Mouse (Mus musculus) limb, embryonic 12.5 days (tissue): ENCODE results near the gene Carnmt1. TPM values are rescaled to one million over a fixed set of nuclear protein-coding genes. Genes with fewer than 3 reads are reported as not detected.

Experiments used
- ATAC-seq: fragments of 200-750 bp; cut with Nextera tagmentation; 2 replicates; pipeline ENCODE4 v1.8.0; 2017; ENCODE audit warnings: low read depth, moderate TSS enrichment; ENCODE audit not compliant: insufficient number of reproducible peaks, insufficient read depth, low FRiP score, low TSS enrichment
- H3K27ac ChIP-seq: fragments of 300-500 bp; sonication (generic); 2 replicates; pipeline ENCODE4 v1.5.1; 2016; ENCODE audit warnings: mild to moderate bottlenecking, moderate library complexity
- H3K27me3 ChIP-seq: fragments of 300-500 bp; sonication (generic); 2 replicates; pipeline ENCODE4 v1.6.1; 2016; ENCODE audit warnings: mild to moderate bottlenecking, moderate library complexity
- H3K36me3 ChIP-seq: fragments of 300-500 bp; sonication (generic); 2 replicates; pipeline ENCODE4 v1.6.1; 2016; ENCODE audit warnings: mild to moderate bottlenecking, moderate library complexity
- H3K4me1 ChIP-seq: fragments of 300-500 bp; sonication (generic); replicated peaks from 2 replicates; pipeline ENCODE4 v1.6.1; 2016
- H3K4me2 ChIP-seq: fragments of 300-500 bp; sonication (generic); 2 replicates; pipeline ENCODE4 v1.6.1; 2016; ENCODE audit warnings: mild to moderate bottlenecking, moderate library complexity
- H3K4me3 ChIP-seq: fragments of 300-500 bp; sonication (generic); replicated peaks from 2 replicates; pipeline ENCODE4 v1.5.1; 2016; ENCODE audit warnings: mild to moderate bottlenecking
- H3K9ac ChIP-seq: fragments of 300-500 bp; sonication (generic); replicated peaks from 2 replicates; pipeline ENCODE4 v1.6.1; 2016; ENCODE audit warnings: mild to moderate bottlenecking, moderate library complexity
- H3K9me3 ChIP-seq: fragments of 300-500 bp; sonication (generic); 2 replicates; pipeline ENCODE4 v1.6.1; 2016; ENCODE audit warnings: mild to moderate bottlenecking, moderate library complexity
- WGBS: fragments of 180-500 bp; shearing (Covaris S2); methylation state at CpG from one replicate; pipeline ENCODE4 v1.1.7; 2016; 5-methylcytosine and 5-hydroxymethylcytosine counted together
- polyA plus RNA-seq: library from polyadenylated mRNA; unstranded; fragments of >200 nt; fragmentation: Nextera tagmentation; extraction: Ambion mirVana; gene quantifications from 2 replicates; pipeline ENCODE4 v1.2.1, GENCODE M21; 2016

The Carnmt1 gene
- 34.9 and 38.1 TPM in 2 replicates for polyA plus RNA-seq

DNA sequence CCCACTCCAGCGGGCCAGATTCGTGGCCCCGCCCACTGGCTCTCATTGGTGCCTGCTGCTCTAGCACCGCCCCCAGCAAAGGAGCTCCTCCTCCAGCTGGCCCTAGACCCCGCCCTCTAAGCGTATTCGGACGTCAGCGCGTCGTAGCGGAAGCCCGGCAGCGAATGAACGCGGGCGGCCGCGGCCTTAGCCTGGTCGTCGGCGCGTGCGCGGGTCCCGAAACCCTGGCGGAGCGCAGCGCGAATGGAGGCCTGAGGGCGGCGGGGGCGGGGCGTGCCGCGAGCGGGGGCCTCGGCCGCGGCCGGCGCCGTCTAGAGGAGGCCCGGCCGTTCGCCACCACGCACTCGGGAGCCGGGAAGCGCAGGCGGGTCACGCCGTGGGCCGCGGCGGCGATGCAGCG lies at the start of gene Carnmt1:
Carnmt1 (plus strand) TSS at position 157 of the 400 bp plus-strand sequence.
- Histone ChIP-seq H3K4me2 (peak within 1 kb of the TSS; percentile 75), H3K4me1 (peaks cover 19% of the 10 kb centered on the region), H3K36me3 (no peaks in the 10 kb centered on the region), H3K9ac (peak within 1 kb of the TSS; percentile 92), H3K9me3 (no peaks in the 10 kb centered on the region), H3K27me3 (no peaks in the 10 kb centered on the region), H3K4me3 (peak within 1 kb of the TSS; percentile 80), H3K27ac (peak within 1 kb of the TSS; percentile 90)
- peak; percentile 99 for ATAC-seq
- WGBS, result under 1% methylated on average over 53 of the region's 58 CpGs

DNA sequence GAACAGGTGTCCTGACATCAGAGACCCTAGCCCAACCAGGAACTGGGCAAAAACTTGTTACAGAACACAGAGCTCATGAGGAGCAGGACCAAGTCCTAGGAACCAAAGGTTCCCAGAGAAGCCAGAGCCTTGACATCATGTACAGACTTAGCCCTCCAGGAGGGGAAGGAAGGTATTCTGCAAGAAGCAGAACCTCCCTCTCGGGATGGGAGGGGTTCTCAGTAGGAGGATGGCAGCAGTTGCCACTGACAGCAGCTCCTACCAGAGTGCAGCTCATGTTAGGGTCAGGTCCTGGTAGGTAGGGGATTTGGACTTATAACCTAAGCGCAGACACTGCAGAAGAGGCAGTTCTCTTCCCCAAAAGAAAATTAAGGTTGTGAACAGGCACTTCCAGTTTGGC lies 46.7 kb upstream of the Carnmt1 start:
- WGBS, result 79% methylated on average over 2 of the region's 2 CpGs
- Histone ChIP-seq H3K4me3 (no peak overlapping the region), H3K4me1 (no peaks in the 10 kb centered on the region), H3K36me3 (no peaks in the 10 kb centered on the region), H3K4me2 (no peak overlapping the region), H3K27me3 (no peaks in the 10 kb centered on the region), H3K9me3 (no peaks in the 10 kb centered on the region), H3K9ac (no peak overlapping the region), H3K27ac (no peak overlapping the region)
- no peak for ATAC-seq

DNA sequence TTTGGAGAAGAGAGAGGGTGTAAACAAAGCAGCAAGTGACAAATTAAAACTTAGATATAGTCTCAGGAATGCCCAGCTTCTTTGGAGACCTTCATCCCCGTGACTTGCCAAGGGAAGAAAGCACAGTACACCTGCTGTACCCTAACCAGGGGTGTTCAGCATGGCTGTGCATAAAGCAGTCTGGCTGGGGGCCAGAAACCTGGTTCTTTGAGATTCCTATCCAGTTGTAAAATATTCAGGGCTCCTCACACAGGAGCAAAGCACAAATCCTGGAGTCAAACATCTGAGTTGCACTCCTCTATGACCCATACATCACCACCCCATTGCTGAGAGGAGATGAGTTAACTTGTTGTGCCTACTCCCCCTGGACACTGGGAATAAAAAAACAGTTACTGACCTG lies 41.0 kb upstream of the Carnmt1 start:
- Histone ChIP-seq H3K4me1 (peaks cover 17% of the 10 kb centered on the region), H3K27ac (no peak overlapping the region), H3K36me3 (no peaks in the 10 kb centered on the region), H3K4me3 (no peak overlapping the region), H3K27me3 (0 out of 2 replicates have a peak, but pooled peaks cover 3% of the 10 kb centered on the region), H3K4me2 (no peak overlapping the region), H3K9me3 (no peaks in the 10 kb centered on the region), H3K9ac (no peak overlapping the region)
- WGBS, result 54% methylated on average over 1 of the region's 1 CpGs
- no peak for ATAC-seq

DNA sequence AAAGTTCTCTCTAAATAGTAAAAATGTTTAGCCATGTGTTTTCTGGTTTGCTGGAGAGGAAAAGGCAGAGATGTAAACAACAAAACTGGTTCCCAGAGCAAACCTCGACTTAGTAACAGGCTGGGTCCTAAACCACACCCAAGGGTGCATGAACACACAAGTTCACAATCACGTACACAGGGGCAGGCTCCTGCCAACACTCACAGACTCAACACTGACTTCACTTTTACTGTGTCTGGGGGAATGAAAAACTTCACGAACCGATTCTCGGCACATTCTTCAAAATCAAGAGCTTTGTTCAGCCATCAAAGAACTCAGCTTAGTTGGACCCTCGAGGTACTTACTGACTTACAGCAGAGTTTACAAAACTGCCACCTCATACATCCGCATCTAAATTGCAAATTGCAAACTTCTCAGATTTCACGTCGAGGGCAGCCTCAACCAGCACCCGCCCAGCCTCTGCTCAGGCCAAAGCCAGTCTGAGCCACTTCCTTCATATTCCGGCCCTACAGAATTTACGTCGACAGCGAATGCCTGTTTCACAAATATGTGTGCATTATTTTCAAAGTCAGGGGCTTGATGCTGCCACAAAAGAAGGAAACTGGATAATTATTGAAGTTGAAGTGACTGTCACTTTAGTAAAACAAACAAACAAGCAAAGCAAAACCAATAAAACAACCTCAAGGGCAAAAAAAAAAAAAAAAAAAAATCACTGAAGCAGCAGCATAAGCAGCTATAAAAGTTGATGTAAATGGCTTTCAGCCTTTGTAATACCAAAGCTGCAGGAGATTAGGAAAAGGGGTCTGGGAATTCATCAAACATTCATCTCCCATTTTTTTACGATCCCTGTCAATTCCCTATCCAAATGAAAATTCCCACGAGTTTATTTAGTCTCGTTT lies 40.1 kb upstream of the Carnmt1 start:
- Histone ChIP-seq H3K9ac (peak overlapping the region; percentile 67), H3K9me3 (no peaks in the 10 kb centered on the region)

DNA sequence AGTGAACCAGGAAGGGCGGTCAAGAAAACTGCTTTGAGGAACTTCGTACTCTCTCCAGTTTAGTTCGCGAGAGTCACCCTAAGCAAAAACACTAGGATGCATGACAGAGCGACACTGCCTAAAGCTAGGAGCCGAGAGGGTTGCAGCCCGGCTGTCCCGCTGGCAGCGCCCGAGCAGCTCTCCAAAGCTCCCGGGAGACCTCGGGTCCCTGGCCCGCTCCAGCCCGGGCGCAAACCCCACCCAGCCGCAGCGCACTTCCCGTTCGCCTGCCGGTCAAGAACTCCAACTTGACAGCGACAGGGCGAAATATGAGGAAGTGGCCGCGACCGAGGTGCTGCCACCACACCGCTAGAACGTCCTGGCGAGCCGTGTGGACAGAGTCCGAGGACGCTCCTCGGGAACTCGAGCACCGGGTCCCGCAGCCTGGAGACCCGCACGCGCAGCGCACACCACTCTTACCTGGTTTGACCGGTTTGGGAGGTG lies 39.4 kb upstream of the Carnmt1 start:
- Histone ChIP-seq H3K9ac (peak overlapping the region; percentile 67), H3K4me2 (peak overlapping the region; percentile 90), H3K27ac (peak overlapping the region; percentile 76), H3K27me3 (0 out of 2 replicates have a peak, but pooled peaks cover 3% of the 10 kb centered on the region), H3K4me3 (peak overlapping the region; percentile 76), H3K9me3 (no peaks in the 10 kb centered on the region), H3K4me1 (peaks cover 17% of the 10 kb centered on the region), H3K36me3 (no peaks in the 10 kb centered on the region)
- peak; percentile 23 for ATAC-seq
- WGBS, result under 1% methylated on average over 40 of the region's 40 CpGs

More for the DNA sequence above, 40.1 kb upstream of the Carnmt1 start:
- peaks cover 17% of the 10 kb centered on the region for H3K4me1 ChIP-seq
- H3K36me3 ChIP-seq, result no peaks in the 10 kb centered on the region
- peak overlapping the region; percentile 76 for H3K4me3 ChIP-seq
- no peak overlapping the region for H3K27ac ChIP-seq
- WGBS, result 7% methylated on average over 17 of the region's 17 CpGs
- ATAC-seq, result no peak
- H3K4me2 ChIP-seq, result peak overlapping the region; percentile 90
- H3K27me3 ChIP-seq, result 0 out of 2 replicates have a peak, but pooled peaks cover 3% of the 10 kb centered on the region

DNA sequence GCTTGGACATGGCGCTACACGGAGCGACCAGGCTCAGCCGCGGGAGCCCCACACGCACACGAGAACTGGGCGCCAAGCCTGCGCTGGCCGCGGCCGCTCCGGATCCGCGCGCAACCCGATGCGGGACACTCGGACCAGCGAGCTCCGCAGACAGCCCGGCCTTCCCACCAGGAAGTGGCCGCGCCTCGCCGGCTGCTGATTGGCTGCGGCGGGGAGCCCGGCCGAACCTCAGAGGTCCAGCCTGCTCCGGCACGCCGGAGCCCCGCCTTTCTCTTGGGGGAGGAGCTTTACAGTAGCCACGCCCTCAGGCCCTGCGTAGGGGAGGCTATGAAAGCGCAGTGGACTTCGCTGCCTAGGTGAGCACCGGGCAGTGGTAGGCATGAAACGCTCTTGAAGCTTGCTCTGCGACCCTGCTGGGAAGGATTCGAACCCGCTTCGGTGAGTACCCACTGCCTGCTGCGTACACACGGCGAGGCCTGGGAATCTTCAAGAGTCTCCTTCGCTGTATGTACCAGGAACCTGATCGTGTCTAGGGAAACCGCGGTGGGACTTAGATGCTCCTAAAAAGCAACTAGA lies 38.8 kb upstream of the Carnmt1 start, which contains the start of the genes Ostf1 and Nmrk1:
Ostf1 (minus strand) TSS at position 180 of the 576 bp plus-strand sequence.
Nmrk1 (plus strand) TSS at position 307 of the 576 bp plus-strand sequence.
- Histone ChIP-seq H3K9me3 (no peaks in the 10 kb centered on the region), H3K4me3 (peak within 1 kb of the TSS; percentile 76), H3K36me3 (no peaks in the 10 kb centered on the region), H3K9ac (peak within 1 kb of the TSS; percentile 67), H3K4me2 (peak within 1 kb of the TSS; percentile 90), H3K4me1 (peaks cover 17% of the 10 kb centered on the region), H3K27ac (peak within 1 kb of the TSS; percentile 76), H3K27me3 (0 out of 2 replicates have a peak, but pooled peaks cover 3% of the 10 kb centered on the region)
- peak; percentile 94 for ATAC-seq
- 1% methylated on average over 45 of the region's 51 CpGs for WGBS

DNA sequence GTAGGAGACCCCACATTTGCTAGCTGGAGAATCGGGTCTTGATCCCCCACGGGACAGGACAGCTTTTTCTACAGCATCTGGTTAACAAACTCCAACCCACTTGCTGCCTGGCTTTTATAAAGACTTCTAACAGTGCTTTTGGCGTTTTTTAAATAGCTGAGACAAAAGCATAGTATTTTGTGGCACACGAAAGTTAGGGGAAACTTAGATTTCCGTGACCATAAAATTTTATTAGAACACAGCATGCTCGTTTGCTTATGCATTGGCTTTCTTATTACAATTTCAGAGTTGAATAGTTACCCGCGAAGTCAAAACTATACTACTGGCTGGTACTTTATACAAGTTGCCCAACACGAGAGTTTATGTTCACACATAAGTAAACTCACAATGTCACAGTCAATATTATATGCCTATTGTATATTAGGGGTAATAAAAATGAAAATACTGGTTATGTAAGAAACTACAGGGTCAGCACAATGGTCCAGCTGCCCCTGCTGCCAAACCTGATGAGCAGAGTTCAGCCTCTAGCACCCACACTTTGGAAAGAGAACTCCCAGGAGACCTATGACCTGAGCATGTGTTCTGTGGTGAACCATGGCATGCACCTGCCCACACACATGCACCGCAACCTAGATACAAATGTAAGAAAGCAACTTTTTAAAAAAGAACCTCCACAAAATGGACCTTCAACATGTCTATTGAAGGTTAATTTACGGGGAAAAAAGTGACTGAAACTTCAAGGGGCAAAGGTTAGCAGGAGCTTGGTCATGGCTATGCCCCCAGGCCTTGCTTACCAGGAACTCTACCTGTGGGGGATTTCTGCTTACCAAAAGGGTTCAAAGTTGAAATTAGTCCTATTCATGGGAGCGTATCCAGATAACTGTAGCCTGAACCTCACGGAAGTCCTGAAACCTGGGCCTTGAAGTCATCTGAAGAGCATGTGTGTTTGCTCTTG lies 38.1 kb upstream of the Carnmt1 start:
- Histone ChIP-seq H3K36me3 (no peaks in the 10 kb centered on the region), H3K4me3 (peak overlapping the region; percentile 76), H3K27me3 (0 out of 2 replicates have a peak, but pooled peaks cover 3% of the 10 kb centered on the region), H3K4me2 (peak overlapping the region; percentile 90), H3K9me3 (no peaks in the 10 kb centered on the region), H3K4me1 (peaks cover 17% of the 10 kb centered on the region), H3K9ac (peak overlapping the region; percentile 67), H3K27ac (peak overlapping the region; percentile 76)
- 51% methylated on average over 13 of the region's 13 CpGs for WGBS
- ATAC-seq, result no peak

DNA sequence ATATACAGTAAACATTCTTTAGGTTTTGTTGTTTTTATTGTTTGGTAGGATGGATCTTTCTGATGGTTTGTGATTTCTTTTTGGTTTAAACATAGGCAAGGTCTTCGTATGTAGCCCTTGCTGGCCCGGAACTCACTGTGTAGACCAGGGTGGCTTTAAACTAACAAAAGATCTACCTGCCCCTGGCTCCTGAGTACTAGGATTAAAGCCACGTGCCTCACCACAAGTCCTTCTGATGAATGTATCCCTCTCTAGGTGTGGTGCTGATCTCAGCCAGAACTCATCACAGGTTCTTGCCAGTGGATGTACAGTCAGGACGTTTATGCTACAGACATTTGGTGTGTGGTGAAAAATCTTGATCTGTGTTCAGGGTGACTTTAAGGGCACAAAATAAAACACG lies 32.6 kb upstream of the Carnmt1 start:
- H3K4me3 ChIP-seq, result no peak overlapping the region
- no peak overlapping the region for H3K4me2 ChIP-seq
- H3K27me3 ChIP-seq, result 0 out of 2 replicates have a peak, but pooled peaks cover 3% of the 10 kb centered on the region
- no peaks in the 10 kb centered on the region for H3K4me1 ChIP-seq
- H3K9ac ChIP-seq, result no peak overlapping the region
- ATAC-seq, result no peak
- WGBS, result 70% methylated on average over 5 of the region's 5 CpGs
- H3K36me3 ChIP-seq, result peaks cover 4% of the 10 kb centered on the region; the same call in 1 of the 2 replicates
- no peak overlapping the region for H3K27ac ChIP-seq
- H3K9me3 ChIP-seq, result no peaks in the 10 kb centered on the region

DNA sequence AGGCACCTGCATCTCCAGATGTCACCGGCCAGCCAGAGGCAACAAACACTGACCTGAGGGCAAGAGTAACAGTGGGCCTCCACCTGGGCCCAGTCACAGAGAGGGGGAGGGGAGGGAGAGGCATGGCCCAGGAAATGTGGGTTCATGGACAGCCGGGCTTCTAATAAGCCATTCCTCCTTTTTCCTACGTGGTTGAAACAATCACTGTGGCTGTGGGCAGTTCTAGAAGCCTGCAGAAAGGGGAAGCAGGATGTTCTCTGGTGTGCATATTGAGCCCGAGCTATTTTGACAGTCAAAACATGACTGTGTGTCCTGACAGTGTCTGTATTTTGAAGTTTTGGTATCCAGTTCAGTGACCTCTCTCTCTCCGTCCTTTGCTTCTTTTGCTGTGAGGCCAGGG lies 31.6 kb upstream of the Carnmt1 start:
- Histone ChIP-seq H3K27me3 (no peaks in the 10 kb centered on the region), H3K27ac (no peak overlapping the region), H3K9ac (no peak overlapping the region), H3K36me3 (peaks cover 4% of the 10 kb centered on the region; the same call in 1 of the 2 replicates), H3K4me1 (no peaks in the 10 kb centered on the region), H3K4me3 (no peak overlapping the region), H3K4me2 (no peak overlapping the region), H3K9me3 (no peaks in the 10 kb centered on the region)
- 62% methylated on average over 5 of the region's 5 CpGs for WGBS
- ATAC-seq, result no peak

DNA sequence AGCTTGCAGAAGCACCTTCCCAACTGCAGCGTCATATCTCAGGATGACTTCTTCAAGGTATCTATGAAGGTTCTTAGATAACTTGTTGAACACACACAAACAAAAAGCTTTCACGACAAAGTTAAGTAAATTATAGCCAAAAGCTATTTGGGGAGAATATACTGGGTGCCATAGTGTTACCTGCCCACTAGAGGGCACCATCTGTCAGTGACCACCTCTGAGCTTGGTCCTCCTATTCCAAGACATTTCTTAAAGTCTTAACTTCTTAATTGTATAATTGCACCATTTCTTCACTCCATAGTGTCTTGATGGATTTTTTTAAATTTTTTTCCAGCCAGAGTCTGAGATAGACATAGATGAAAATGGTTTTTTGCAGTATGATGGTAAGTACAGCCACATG lies 31.0 kb upstream of the Carnmt1 start:
- no peaks in the 10 kb centered on the region for H3K9me3 ChIP-seq
- no peak for ATAC-seq
- no peak overlapping the region for H3K4me2 ChIP-seq
- no peaks in the 10 kb centered on the region for H3K4me1 ChIP-seq
- H3K27ac ChIP-seq, result no peak overlapping the region
- H3K4me3 ChIP-seq, result no peak overlapping the region
- peaks cover 4% of the 10 kb centered on the region; the same call in 1 of the 2 replicates for H3K36me3 ChIP-seq
- 26% methylated on average over 2 of the region's 2 CpGs for WGBS
- no peaks in the 10 kb centered on the region for H3K27me3 ChIP-seq
- no peak overlapping the region for H3K9ac ChIP-seq
